Mouse (Mus musculus) midbrain, postnatal 0 days (tissue): ENCODE data around the gene Cacna1h. TPM values are rescaled to one million over a fixed set of nuclear protein-coding genes. Genes with fewer than 3 reads are reported as not detected.

ENCODE experiments used
- ATAC-seq: fragments of 200-750 bp; cut with Nextera tagmentation; 2 replicates; pipeline ENCODE4 v1.8.0; 2017; ENCODE audit warnings: moderate number of reproducible peaks, mild to moderate bottlenecking, moderate TSS enrichment, moderate library complexity; ENCODE audit not compliant: low FRiP score
- DNase-seq: peaks from one replicate; pipeline ENCODE4 v3.0.0-alpha.2; 2015; ENCODE audit warnings: low spot score
- H3K27ac ChIP-seq: fragments of 300-500 bp; sonication (generic); 2 replicates; pipeline ENCODE4 v1.5.1; 2014; ENCODE audit warnings: low read depth, mild to moderate bottlenecking, low read length, mixed read lengths
- H3K27me3 ChIP-seq: fragments of 300-500 bp; sonication (generic); 2 replicates; pipeline ENCODE4 v1.6.1; 2014; ENCODE audit warnings: low read length, control low read depth, mixed read lengths; ENCODE audit not compliant: insufficient read depth
- H3K36me3 ChIP-seq: fragments of 300-500 bp; sonication (generic); 2 replicates; pipeline ENCODE4 v1.6.1; 2014; ENCODE audit warnings: low read length, control low read depth, mixed read lengths; ENCODE audit not compliant: insufficient read depth
- H3K4me1 ChIP-seq: fragments of 300-500 bp; sonication (generic); 2 replicates; pipeline ENCODE4 v1.6.1; 2014; ENCODE audit warnings: mild to moderate bottlenecking, control low read depth, antibody characterized with exemption, low read length, mixed read lengths; ENCODE audit not compliant: insufficient read depth
- H3K4me2 ChIP-seq: fragments of 300-500 bp; sonication (generic); 2 replicates; pipeline ENCODE4 v1.6.1; 2014; ENCODE audit warnings: low read depth, mild to moderate bottlenecking, low read length, mixed read lengths; ENCODE audit not compliant: poor library complexity, severe bottlenecking
- H3K4me3 ChIP-seq: fragments of 300-500 bp; sonication (generic); 2 replicates; pipeline ENCODE4 v1.5.1; 2014; ENCODE audit warnings: low read depth, mild to moderate bottlenecking, low read length, moderate library complexity
- H3K9ac ChIP-seq: fragments of 300-500 bp; sonication (generic); replicated peaks from 2 replicates; pipeline ENCODE4 v1.6.1; 2014; ENCODE audit warnings: mild to moderate bottlenecking, low read length, moderate library complexity, mixed read lengths; ENCODE audit not compliant: poor library complexity, severe bottlenecking
- H3K9me3 ChIP-seq: fragments of 300-500 bp; sonication (generic); 2 replicates; pipeline ENCODE4 v1.6.1; 2016; ENCODE audit warnings: low read length, control low read depth
- CTCF ChIP-seq: IDR thresholded peaks from 2 replicates; pipeline ENCODE4 v1.5.1; 2016; ENCODE audit warnings: antibody characterized with exemption, mild to moderate bottlenecking
- WGBS: fragments of 180-500 bp; shearing (Covaris S2); extraction: QIAGEN DNeasy Blood & Tissue Kit; methylation state at CpG from one replicate; pipeline ENCODE4 v1.1.7; 2014; 5-methylcytosine and 5-hydroxymethylcytosine counted together
- polyA plus RNA-seq: library from polyadenylated mRNA; unstranded; fragments of >200 nt; fragmentation: Nextera tagmentation; extraction: Ambion mirVana; gene quantifications from 2 replicates; pipeline ENCODE4 v1.2.1, GENCODE M21; 2015
- total RNA-seq: library from RNA; depleted of rRNA; stranded (reverse); fragments of >200 nt; gene quantifications from 2 replicates; pipeline ENCODE4 v1.2.3, GENCODE M21; 2014

Gene Cacna1h
- total and polyA plus RNA-seq, 2 experiments from 2014 or later, result 9.5 to 117 TPM

GRCm38 (mm10) chr17:25452246-25452965 lies 18.8 kb upstream of the Cacna1h start:
- Histone ChIP-seq H3K4me1 (peaks cover 8% of the 10 kb centered on the region; the same call in 1 of the 2 replicates), H3K9me3 (no peaks in the 10 kb centered on the region), H3K27ac (no peak overlapping the region), H3K4me3 (no peak overlapping the region), H3K27me3 (no peaks in the 10 kb centered on the region), H3K9ac (no peak overlapping the region), H3K36me3 (no peaks in the 10 kb centered on the region), H3K4me2 (no peak overlapping the region)
- DNase-seq, result no peak
- no peak for TF ChIP-seq CTCF
- no peak for ATAC-seq
- 81% methylated on average over 5 of the region's 5 CpGs for WGBS

- Histone ChIP-seq H3K9me3 (no peaks in the 10 kb centered on the region), H3K27me3 (no peaks in the 10 kb centered on the region), H3K27ac (no peak overlapping the region), H3K36me3 (no peaks in the 10 kb centered on the region), H3K4me2 (no peak overlapping the region), H3K9ac (no peak overlapping the region), H3K4me1 (no peaks in the 10 kb centered on the region), H3K4me3 (no peak overlapping the region)
- no peak for ATAC-seq
- no peak for TF ChIP-seq CTCF
- WGBS, result 82% methylated on average over 4 of the region's 4 CpGs
- no peak for DNase-seq
Measured at GRCm38 (mm10) chr17:25450329-25450728, 16.7 kb upstream of the Cacna1h start.

GRCm38 (mm10) chr17:25447865-25448264 lies 14.3 kb upstream of the Cacna1h start:
- no peak overlapping the region for H3K27ac ChIP-seq
- DNase-seq (no peak), ATAC-seq (no peak)
- no peaks in the 10 kb centered on the region for H3K4me1 ChIP-seq
- 85% methylated on average over 12 of the region's 12 CpGs for WGBS
- H3K4me3 ChIP-seq, result no peak overlapping the region
- no peaks in the 10 kb centered on the region for H3K9me3 ChIP-seq
- H3K27me3 ChIP-seq, result no peaks in the 10 kb centered on the region
- no peaks in the 10 kb centered on the region for H3K36me3 ChIP-seq
- TF ChIP-seq CTCF, result no peak
- H3K9ac ChIP-seq, result no peak overlapping the region
- no peak overlapping the region for H3K4me2 ChIP-seq

- 93% methylated on average over 3 of the region's 3 CpGs for WGBS
- Histone ChIP-seq H3K4me3 (no peak overlapping the region), H3K4me1 (no peaks in the 10 kb centered on the region), H3K9me3 (no peaks in the 10 kb centered on the region), H3K9ac (no peak overlapping the region), H3K27ac (no peak overlapping the region), H3K36me3 (no peaks in the 10 kb centered on the region), H3K4me2 (no peak overlapping the region), H3K27me3 (no peaks in the 10 kb centered on the region)
- TF ChIP-seq CTCF, result no peak
- DNase-seq, result no peak
- ATAC-seq, result no peak
Measured at GRCm38 (mm10) chr17:25445841-25446240, 12.3 kb upstream of the Cacna1h start.

- Histone ChIP-seq H3K4me1 (no peaks in the 10 kb centered on the region), H3K36me3 (no peaks in the 10 kb centered on the region), H3K4me3 (no peak overlapping the region), H3K27me3 (no peaks in the 10 kb centered on the region), H3K4me2 (no peak overlapping the region), H3K9me3 (no peaks in the 10 kb centered on the region), H3K9ac (no peak overlapping the region), H3K27ac (no peak overlapping the region)
- ATAC-seq (no peak), DNase-seq (no peak)
- WGBS, result 44% methylated on average over 4 of the region's 4 CpGs
- no peak for TF ChIP-seq CTCF
Measured at GRCm38 (mm10) chr17:25445074-25445473, 11.5 kb upstream of the Cacna1h start.

- no peak for ATAC-seq
- TF ChIP-seq CTCF, result no peak
- no peak for DNase-seq
Measured at GRCm38 (mm10) chr17:25442889-25443288, 9.3 kb upstream of the Cacna1h start.

More at GRCm38 (mm10) chr17:25442889-25443288, 9.3 kb upstream of the Cacna1h start:
- H3K4me3 ChIP-seq, result no peak overlapping the region
- H3K27ac ChIP-seq, result no peak overlapping the region
- H3K4me2 ChIP-seq, result no peak overlapping the region
- no peaks in the 10 kb centered on the region for H3K36me3 ChIP-seq
- H3K27me3 ChIP-seq, result no peaks in the 10 kb centered on the region
- no peaks in the 10 kb centered on the region for H3K9me3 ChIP-seq
- no peak overlapping the region for H3K9ac ChIP-seq
- no peaks in the 10 kb centered on the region for H3K4me1 ChIP-seq
- WGBS, result 73% methylated on average over 3 of the region's 3 CpGs
